Mouse (Mus musculus) layer of hippocampus, postnatal 14 days (tissue): ENCODE data around the gene Rbm25. TPM values are rescaled to one million over a fixed set of nuclear protein-coding genes. Genes with fewer than 3 reads are reported as not detected.

ENCODE experiments used
- DNase-seq, 2 experiments: peaks; one replicate each; pipeline ENCODE4 v3.0.0; 2021 to 2022; ENCODE audit warnings: low spot score in 2 of 2, mixed read lengths in 1 of 2
- total RNA-seq, 2 experiments: library from RNA; stranded (reverse); gene quantifications; 2 replicates each; pipeline ENCODE4 v1.2.3; 2021

Gene Rbm25
- total RNA-seq, 2 experiments from 2014 or later = 118 to 121 TPM

- no peak for DNase-seq
Measured at GRCm38 (mm10) chr12:83641233-83641632, 10.2 kb downstream of the Rbm25 start.

- DNase-seq = no peak
Measured at GRCm38 (mm10) chr12:83643116-83643515, 12.1 kb downstream of the Rbm25 start.

DNA sequence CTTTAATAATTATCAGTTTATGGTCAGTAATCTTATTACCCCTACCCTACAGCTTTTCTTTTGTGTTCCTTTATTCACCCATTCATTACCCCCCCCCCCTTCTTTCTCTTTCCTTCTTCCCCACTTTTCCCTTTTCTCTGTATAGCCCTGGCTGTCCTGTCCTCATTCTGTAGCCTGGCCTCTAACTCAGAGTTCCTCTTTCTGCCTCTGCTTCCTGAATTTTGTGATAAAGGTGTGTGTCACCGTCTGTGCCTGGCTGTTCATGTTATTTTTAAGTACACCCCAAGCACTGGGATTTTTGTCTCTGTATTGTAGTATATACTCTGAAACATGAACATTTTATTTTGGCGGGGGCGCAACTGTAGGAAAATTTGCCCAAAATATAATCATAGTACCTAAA is 19.3 kb downstream of the Rbm25 start:
- DNase-seq = no peak

GRCm38 (mm10) chr12:83651414-83651813 is 20.4 kb downstream of the Rbm25 start:
- no peak for DNase-seq

DNA sequence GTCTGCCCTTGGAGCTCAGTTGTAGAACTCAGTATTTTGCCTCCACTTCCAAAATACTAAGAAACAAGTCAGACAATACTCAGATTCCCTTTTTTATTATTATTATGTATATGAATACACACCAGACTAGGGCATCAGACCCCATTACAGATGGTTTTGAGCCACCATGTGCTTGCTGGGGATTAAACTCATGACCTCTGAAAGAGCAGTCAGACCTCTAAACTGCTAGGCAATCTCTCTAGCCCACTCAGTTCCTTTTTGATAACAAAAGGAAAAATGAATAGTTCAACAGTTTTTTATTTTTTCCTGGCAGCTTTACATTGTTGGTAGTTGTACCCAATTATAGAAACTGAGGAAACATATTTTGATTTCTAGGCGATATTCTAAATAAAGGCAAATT is 54.4 kb downstream of the Rbm25 start:
- no peak for DNase-seq

DNA sequence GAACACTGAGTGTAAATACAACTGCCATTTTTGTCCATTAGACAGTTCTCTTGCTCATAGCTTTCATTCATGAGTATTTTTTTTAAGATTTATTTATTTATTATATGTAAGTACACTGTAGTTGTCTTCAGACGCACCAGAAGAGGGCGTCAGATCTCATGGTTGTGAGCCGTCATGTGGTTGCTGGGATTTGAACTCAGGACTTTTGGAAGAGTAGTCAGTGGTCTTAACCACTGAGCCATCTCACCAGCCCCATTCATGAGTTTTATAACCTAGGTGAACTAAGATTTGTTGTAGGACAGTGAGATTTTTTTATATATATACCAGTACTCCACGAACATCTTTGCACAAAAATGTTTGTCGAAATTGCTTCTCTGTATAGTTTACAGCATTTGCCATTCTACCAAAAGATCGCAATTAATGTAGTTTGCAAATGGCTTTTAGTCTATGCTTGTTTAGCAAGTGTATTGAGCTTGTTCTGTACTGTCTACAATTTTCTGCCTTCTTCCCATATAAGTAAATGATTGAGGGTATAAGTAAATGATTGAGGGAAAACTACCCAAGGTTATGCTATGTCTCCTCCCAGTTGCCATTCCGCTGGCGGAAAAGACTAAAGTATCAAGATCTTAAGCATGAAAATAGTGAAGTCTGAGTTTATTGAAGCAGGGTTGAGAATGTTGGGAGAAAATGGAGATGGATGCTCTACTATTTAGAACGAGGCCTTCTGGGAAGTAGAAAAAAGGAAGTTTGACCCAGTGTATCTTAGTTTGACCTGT is 55.7 kb downstream of the Rbm25 start:
- no peak for DNase-seq

- peak; percentile 92 to 95 for DNase-seq
Measured at GRCm38 (mm10) chr12:83687934-83688315, 56.9 kb downstream of the Rbm25 start, which contains the start of gene Psen1. Psen1 (plus strand) TSS chr12:83688152.

DNA sequence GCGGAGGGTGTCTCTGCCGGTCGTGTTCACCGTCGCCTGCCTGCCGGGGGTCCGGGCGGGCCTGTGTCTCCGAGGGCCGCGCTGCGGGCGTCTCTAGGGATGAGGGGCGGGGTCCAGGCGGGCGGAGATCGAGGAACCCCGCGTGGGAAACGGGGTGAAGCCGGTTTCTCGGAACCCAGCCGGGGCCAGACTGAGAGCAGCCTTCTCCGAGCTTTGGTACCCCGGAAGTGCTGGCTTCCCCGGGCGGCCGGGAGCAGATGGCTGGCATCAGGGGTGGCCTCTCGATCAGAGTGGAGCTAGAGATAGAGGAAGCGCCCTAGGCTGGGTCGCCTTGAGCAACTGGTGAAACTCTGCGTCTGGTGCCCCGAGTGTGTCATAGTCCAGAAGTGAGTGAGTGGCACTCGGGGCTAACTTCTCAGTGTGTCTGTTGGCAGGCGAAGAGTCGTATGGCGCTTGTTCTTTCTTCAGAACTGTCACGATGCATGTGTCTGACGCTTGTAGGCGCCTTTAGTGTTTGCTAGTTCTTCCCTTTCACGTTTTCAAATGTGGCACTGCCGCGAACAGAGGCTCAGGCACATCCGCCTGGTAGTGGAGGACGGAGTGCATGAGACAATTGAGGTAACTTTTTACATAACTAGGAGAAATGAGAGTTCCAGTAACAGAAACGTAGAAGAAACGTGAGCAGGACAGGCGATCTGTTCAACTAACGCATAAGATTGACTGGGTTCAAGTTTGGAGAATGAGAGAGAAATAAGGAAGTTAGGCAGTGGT is 57.5 kb downstream of the Rbm25 start:
- peak in 1 of 2 experiments; percentile 48 for DNase-seq

DNA sequence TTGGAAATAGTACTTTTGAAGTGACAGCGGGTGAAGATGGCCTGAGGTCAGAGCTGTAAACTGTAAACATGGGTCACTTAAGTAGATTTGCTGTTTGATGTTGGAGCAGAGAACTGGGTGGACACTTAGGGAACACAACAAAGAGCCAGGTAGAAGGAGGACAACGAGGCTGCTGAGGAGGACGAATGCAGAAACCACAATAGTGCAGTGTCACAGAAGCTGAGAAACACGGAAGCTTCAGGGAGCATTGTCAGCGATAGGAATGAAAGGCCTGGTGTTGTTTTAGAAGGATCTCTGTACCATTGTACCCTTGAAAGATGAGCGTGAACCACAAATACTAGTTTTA is 58.0 kb downstream of the Rbm25 start:
- DNase-seq = no peak

- DNase-seq = no peak
Measured at GRCm38 (mm10) chr12:83694011-83694410, 63.0 kb downstream of the Rbm25 start.

GRCm38 (mm10) chr12:83694669-83695068 is 63.6 kb downstream of the Rbm25 start:
- DNase-seq = no peak

DNA sequence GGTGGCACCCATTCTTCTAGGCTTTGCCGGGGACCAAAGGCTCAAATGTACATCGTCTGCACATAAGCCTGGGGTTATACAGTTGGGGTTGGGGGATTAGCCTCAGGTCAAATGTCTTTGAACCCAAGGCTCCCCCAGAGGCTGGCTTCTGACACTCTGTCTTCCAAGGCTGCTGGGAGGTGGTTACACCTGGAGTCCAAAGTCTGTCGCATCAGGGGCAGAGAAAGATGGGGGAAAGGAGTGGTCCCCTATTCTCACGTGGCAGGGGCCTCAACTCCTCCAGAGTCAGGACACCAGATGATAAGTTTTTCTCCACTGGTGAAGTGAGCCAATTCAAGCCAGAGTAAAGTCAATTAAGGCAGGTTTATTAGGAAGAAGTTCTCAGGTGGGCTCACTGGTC is 67.6 kb downstream of the Rbm25 start:
- no peak for DNase-seq

GRCm38 (mm10) chr12:83701608-83702007 is 70.6 kb downstream of the Rbm25 start:
- DNase-seq = no peak

DNA sequence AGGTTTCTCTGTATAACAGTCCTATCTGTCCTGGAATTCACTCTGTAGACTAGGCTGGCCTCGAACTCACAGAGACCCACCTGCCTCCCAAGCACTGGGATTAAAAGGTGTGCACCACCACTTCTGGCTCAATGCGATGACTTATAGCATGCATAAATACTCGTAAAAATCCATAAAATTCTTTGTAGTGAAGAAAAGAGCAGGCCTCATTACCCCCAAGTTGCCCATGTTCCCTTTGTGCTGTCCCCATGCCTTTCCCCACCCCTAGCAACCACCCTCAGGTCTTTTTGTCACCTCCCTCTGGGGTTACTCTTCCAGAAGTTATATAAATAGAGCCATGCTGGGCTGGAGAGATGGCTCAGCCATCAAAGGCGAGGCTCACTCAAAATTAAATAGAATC is 71.8 kb downstream of the Rbm25 start:
- no peak for DNase-seq

- DNase-seq = no peak
Measured at GRCm38 (mm10) chr12:83706951-83707350, 75.9 kb downstream of the Rbm25 start.

DNA sequence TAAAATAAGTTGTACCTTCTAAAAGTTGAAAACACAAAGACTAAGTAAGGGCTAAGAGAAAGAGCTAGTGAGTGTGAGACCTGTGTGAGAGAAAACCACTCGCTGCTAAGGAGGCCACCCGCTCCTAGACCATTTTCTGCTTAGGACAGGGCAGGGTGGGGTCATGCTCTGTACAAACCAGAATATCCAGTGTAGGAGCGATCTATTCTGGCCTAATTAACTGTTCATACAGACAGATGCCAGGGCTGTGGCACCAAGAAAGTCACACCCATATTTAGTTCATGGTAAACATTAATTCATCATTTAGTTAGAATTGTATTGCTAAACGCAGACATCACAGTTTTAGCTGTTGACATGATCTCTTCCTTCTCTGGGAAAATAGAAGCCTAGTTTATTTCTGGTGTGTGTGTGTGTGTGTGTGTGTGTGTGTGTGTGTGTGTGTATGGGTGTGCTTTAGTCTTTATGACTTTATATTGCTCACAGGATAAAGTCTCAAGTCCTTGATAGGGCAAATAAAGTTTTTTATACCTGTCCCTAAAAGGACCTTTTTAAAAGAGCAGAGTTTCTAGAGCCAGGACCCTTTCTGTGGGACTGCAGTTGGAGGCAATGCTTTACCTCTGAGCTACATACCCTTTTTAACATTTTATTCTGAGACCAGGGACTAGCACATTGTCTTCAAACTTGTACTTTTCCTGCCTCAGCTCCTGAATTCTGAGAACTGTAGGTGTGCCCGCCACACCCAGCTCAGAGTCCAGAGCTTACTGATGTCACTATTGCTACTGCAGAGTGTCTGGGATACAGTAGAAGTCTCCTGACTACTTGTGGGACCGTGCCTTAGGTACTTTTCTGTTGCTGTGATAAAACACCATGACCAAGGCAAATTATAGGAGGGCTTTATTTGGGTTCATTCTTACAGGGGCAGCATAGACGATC is 77.4 kb downstream of the Rbm25 start:
- no peak for DNase-seq

DNA sequence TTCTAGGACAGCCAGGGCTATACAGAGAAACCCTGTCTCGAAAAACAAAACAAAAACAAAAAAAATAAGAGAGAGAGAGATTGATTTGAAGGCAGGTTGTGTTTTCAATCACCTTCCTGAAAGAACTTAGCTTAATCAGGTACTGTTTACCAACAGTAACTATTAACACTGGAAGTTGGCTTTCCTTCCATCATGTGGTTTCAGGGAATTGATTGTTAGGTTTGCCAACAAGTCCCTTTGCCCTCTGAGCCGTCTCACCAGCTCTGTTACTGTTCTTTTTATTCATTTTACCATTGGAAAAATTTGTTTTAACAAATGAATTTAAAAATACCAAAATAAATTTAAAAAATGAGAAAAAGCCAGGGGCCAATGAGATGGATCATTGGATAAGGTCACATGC is 78.9 kb downstream of the Rbm25 start:
- DNase-seq = no peak

- peak in 1 of 2 experiments; percentile 77 for DNase-seq
Measured at GRCm38 (mm10) chr12:83713749-83714148, 82.7 kb downstream of the Rbm25 start.

DNA sequence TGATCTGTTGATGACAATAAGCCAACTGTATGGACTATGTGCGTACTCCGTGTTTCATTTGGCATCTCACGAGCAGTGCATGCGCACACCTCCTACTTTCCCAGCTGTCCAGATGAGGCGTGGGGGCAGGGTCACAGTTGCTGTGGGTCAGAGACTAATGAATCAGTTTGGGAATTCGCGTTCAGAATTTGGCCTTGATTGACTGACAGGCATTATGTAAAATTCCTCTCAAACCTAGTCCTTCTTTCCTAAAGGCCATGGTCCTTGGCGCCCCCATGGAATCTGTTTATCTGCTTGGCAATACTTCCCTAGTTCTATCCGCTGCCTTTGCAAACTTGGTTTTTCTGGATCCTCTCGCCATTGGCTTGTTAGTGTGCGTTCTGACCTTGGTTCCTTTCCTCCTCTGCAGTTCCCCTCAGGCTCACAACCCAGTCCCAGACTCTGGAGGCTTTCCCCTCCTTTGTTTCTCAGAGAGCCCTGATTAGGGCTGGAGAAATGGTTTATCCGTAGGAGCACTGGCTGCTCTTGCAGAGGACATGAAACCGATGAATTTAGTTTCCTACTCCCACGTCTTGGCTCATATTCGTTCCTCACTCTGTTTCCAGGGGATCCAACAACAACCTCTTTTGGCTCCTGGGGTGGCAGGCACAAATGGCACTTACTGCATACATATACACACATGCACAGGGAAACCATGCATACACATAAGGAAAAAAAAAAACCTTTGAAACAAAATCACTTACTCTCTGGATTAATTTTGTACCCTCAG is 85.6 kb downstream of the Rbm25 start:
- peak; percentile 14 to 24 for DNase-seq

- DNase-seq = no peak
Measured at GRCm38 (mm10) chr12:83719431-83719830, 88.4 kb downstream of the Rbm25 start.

DNA sequence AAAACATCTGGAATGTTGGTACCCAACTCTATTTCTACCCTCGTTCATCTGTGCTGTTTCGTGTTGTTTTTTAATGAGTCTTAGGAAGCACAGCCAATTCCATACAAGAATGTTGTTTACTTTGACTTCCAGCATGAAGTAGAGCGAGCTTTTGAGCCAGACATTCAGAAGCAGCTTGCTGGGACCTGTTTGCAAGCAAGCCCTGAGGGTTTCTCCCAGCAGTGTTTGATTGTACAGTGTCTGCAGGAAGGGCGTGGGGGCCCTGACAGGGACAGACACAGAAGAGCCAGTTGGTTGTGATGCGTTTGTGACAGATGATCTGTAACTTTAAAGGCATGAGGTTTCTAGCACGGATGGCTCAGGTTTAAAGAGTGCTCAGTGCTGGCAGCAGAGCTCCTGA is 90.2 kb downstream of the Rbm25 start:
- DNase-seq = no peak
